Mouse (Mus musculus) megakaryocyte, adult 5-6 weeks (primary cell): Measurements from ENCODE around the gene Hmgcr. TPM values are rescaled to one million over a fixed set of nuclear protein-coding genes. Genes with fewer than 3 reads are reported as not detected.

Experiments
- ATAC-seq: 2 replicates; pipeline ENCODE4 v1.8.0; 2016; ENCODE audit warnings: mild to moderate bottlenecking, inconsistent platforms; ENCODE audit not compliant: poor library complexity, severe bottlenecking
- total RNA-seq, 2 experiments: library from RNA; stranded (forward) in 1 of 2; stranded (reverse) in 1 of 2; fragments of 153-499, 151-499 nt in 1 of 2; fragments of 221-1000, 200-1000 nt in 1 of 2; gene quantifications; 2 replicates each; pipeline versions ENCODE4 v1.2.3 to v1.2.4; 2015 to 2017

Gene Hmgcr
- total RNA-seq (2015) (27.8 and 31.8 TPM in 2 replicates), total RNA-seq (2017) (34.6 and 36.5 TPM in 2 replicates)

GRCm38 (mm10) chr13:96670406-96671077 is at the start of gene Hmgcr:
Hmgcr (minus strand) TSS chr13:96670936.
- peak; percentile 90 for ATAC-seq

- no peak for ATAC-seq
Observed at GRCm38 (mm10) chr13:96720003-96720402, 49.3 kb upstream of the Hmgcr start.

DNA sequence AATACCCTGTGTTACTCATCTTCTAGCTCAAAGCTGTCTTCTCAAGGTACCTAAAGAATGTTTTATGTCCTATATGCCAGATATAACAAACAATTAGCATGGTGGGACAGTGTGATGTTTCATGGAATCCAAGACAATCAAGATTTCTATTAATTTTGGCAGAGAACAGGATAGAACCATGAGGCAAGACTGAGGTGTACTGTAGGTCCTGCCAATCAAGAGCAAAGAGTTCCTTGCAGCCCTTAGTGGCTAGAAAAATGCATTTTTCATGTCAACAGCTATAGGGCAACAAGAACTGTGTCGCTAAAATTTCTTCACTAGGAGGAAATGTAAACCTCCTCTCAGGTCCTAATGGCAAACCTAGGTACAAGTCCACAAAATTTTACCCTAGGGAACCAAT is 47.1 kb upstream of the Hmgcr start:
- ATAC-seq, result no peak

DNA sequence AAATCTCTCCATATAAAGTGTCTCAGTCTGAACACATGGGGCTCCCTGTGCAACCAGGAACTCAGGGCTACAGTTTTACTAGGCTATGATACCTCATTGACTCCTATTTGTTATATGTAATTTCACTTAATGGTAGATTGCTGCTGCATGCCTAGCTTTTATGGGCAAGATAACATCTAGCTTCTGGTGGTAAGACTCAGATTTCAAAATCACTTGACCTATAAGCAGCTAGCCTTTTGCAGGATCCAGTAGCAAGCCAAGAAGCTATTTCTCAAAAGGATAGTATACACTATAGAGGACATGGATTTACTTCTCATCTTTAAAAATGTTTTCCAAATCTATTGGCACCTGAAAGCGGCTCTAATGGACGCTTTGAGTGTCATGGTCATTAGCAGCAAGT is 45.6 kb upstream of the Hmgcr start:
- no peak for ATAC-seq

GRCm38 (mm10) chr13:96709269-96710233 is 38.8 kb upstream of the Hmgcr start:
- no peak for ATAC-seq

- ATAC-seq, result no peak
Observed at GRCm38 (mm10) chr13:96702567-96703278, 32.0 kb upstream of the Hmgcr start.

DNA sequence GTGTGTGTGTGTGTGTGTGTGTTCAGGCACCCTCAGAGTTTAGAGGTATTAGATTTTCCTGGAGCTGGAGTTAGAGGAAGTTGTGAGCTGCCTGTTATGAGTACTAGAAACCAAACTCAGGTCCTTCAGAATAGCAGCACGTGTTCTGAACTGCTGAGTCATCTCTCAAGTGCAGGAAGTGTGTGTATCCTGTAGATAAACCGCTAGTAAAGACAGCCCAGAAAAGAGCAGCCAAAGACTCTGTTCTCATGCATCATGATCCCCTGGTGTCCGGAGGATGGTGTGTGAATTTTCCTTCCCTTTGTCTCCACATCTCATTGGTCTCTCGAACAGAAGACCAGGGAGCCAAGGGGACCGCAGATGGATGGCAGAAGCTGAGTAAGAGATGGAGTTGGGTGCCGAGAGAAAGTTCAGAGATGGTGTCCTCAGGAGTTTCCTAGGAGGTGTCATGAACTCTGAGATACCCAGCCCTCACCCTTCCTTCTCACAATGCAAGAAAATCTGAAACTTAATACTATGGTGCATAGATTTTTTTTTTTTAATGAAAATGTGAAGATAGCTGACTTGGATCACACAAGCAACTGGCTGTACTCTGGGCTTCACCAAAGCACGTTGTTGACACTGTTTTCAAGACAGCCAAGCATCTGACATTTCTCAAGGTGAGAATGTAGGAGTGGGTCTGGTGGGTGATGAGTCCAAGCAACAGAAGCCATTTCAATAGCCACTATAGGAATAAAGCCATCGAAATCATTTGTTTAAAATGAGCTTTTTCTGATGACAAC is 27.3 kb upstream of the Hmgcr start:
- peak; percentile 97 for ATAC-seq

DNA sequence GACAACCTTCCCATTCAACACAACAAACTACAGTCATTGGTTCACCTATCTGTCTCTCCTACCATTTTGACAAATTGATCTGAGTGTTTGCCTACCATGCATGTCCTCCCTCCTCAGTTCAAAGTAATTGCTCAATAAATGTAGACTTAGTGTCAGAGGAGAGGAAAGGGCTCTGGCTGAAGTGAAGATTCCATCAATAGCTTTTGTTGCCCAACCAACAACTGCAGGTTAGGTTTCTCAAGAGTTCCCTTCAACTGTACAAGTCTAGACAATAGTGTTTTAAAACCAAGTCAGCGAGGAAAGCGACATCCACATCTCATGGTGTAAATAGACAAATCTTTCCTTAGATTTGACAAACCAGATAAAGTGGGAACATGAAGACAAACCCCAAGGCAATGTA is 24.7 kb upstream of the Hmgcr start:
- ATAC-seq, result no peak

DNA sequence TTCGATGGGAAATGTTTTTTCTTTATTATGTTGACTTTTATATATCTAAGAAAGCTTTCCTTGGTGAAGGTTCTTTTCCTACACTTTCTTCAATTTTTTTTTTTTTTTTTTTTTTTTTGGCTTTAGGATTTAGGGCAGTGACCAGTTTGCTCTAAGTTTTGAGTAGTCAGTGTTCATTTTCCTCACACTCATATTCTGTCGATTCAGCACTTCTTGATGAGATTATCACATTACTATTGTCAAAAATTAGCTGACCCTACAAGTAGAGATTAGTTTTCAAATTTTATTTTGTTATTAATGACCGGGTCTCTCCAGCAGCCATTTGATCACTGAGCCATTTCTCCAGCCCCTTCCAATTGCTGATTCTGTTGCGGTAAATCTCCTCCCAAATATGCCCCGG is 19.2 kb upstream of the Hmgcr start:
- no peak for ATAC-seq

GRCm38 (mm10) chr13:96687261-96687660 is 16.5 kb upstream of the Hmgcr start:
- no peak for ATAC-seq

DNA sequence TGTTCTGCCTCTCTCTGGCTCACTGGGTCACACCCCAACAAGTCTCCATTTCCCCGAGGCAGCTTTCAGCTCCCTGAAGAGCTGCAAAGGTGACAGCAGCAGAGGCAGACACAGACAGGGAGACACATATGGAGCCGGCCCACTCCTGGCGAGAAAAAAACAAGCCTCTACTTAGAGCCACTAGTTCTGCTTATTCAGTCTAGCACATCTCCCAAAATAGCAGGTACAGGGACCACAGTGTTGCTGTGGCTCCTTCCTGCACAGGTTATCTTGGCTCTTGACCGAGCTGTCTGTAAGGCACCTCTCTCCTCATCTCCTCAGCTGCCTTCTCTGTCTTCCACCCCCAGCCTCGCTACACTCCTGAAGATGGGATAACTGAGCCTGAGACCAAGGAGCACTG is 14.0 kb upstream of the Hmgcr start:
- ATAC-seq, result no peak

GRCm38 (mm10) chr13:96681088-96681620 is 10.4 kb upstream of the Hmgcr start:
- no peak for ATAC-seq

- ATAC-seq, result no peak
Observed at GRCm38 (mm10) chr13:96680163-96681087, 9.7 kb upstream of the Hmgcr start.

- no peak for ATAC-seq
Observed at GRCm38 (mm10) chr13:96678616-96679015, 7.9 kb upstream of the Hmgcr start.

- ATAC-seq, result peak; percentile 70
Observed at GRCm38 (mm10) chr13:96677071-96677470, 6.3 kb upstream of the Hmgcr start.

- ATAC-seq, result no peak
Observed at GRCm38 (mm10) chr13:96675756-96676155, 5.0 kb upstream of the Hmgcr start.

- no peak for ATAC-seq
Observed at GRCm38 (mm10) chr13:96673817-96674216, 3.1 kb upstream of the Hmgcr start.

- ATAC-seq, result no peak
Observed at GRCm38 (mm10) chr13:96672276-96672675, 1.5 kb upstream of the Hmgcr start.

GRCm38 (mm10) chr13:96671906-96672234 is 1.1 kb upstream of the Hmgcr start:
- ATAC-seq, result no peak
